Mouse (Mus musculus) mouse embryonic stem cell (cell line): Measurements from ENCODE around the gene Fuca2.

Experiments used
- in situ Hi-C, 2 experiments: fragments of 300-500 bp; cut with MboI; formaldehyde crosslinking; loops; 1 replicate in 1 of 2; 3 replicates in 1 of 2; pipeline ENCODE4 v1.14.3; 2019 to 2020; ENCODE audit warnings: low sequenced_read_pairs in 2 of 2, low pct_unique_long_range_greater_than_20kb in 1 of 2, mixed read lengths in 1 of 2; ENCODE audit not compliant: unreplicated experiment in 1 of 2

Gene Fuca2

GRCm38 (mm10) chr10:13502371-13502770 lies 3.0 kb downstream of the Fuca2 start:
- in situ Hi-C loops = no loop called here

GRCm38 (mm10) chr10:13521857-13522256 lies 22.5 kb downstream of the Fuca2 start:
- in situ Hi-C loops = no loop called here

GRCm38 (mm10) chr10:13528155-13528554 lies 28.8 kb downstream of the Fuca2 start:
- in situ Hi-C loops = no loop called here

- in situ Hi-C loops = no loop called here
Measured at GRCm38 (mm10) chr10:13534751-13535150, 35.4 kb downstream of the Fuca2 start.

- in situ Hi-C loops = no loop called here
Measured at GRCm38 (mm10) chr10:13536706-13537105, 37.4 kb downstream of the Fuca2 start.

- in situ Hi-C loops = no loop called here
Measured at GRCm38 (mm10) chr10:13539769-13540333, 40.5 kb downstream of the Fuca2 start.

- in situ Hi-C loops = no loop called here
Measured at GRCm38 (mm10) chr10:13541721-13542120, 42.4 kb downstream of the Fuca2 start.

GRCm38 (mm10) chr10:13552646-13553497 lies 53.5 kb downstream of the Fuca2 start, which contains the start of the genes Adat2 and Pex3:
TSS of gene Adat2 (plus strand) at chr10:13552894.
TSS of gene Pex3 (minus strand) at chr10:13553142.
- in situ Hi-C loops = no loop called here

GRCm38 (mm10) chr10:13553498-13553985 lies 54.2 kb downstream of the Fuca2 start:
- in situ Hi-C loops = no loop called here

GRCm38 (mm10) chr10:13554316-13554715 lies 55.0 kb downstream of the Fuca2 start:
- in situ Hi-C loops = no loop called here

GRCm38 (mm10) chr10:13560014-13560674 lies 60.8 kb downstream of the Fuca2 start:
- in situ Hi-C loops = no loop called here

- in situ Hi-C loops = no loop called here
Measured at GRCm38 (mm10) chr10:13564364-13565079, 65.2 kb downstream of the Fuca2 start.

- in situ Hi-C loops = no loop called here
Measured at GRCm38 (mm10) chr10:13565080-13565448, 65.7 kb downstream of the Fuca2 start.

- in situ Hi-C loops = no loop called here
Measured at GRCm38 (mm10) chr10:13566393-13566792, 67.1 kb downstream of the Fuca2 start.
